Mouse (Mus musculus) kidney, adult 8-10 months (tissue): ENCODE measurements at regions not wholly inside any gene's neighbourhood (a gene's known extent, or its start where the extent isn't known, plus 50 kb on each side); places are given as distances from the start of the nearest gene placed in this dataset.

Experiments used
- DNase-seq, 2 experiments: peaks; one replicate each; pipeline ENCODE4 v3.0.0; 2022

GRCm38 (mm10) chr6:14044654-14045053 is 173.3 kb upstream of the 2610001J05Rik start:
- DNase-seq = no peak

GRCm38 (mm10) chr6:14025898-14026297 is 154.6 kb upstream of the 2610001J05Rik start:
- no peak for DNase-seq

GRCm38 (mm10) chr6:14018928-14019327 is 147.6 kb upstream of the 2610001J05Rik start:
- no peak for DNase-seq

- DNase-seq = no peak
These were observed 111.5 kb upstream of the 2610001J05Rik start for GRCm38 (mm10) chr6:13982606-13983389.

- no peak for DNase-seq
These were observed 103.6 kb upstream of the 2610001J05Rik start for GRCm38 (mm10) chr6:13974710-13975506.

- DNase-seq = no peak
These were observed 93.2 kb upstream of the 2610001J05Rik start for GRCm38 (mm10) chr6:13964471-13964870.

- no peak for DNase-seq
These were observed 92.7 kb upstream of the 2610001J05Rik start for GRCm38 (mm10) chr6:13964013-13964412.

- DNase-seq = no peak
These were observed 78.3 kb upstream of the 2610001J05Rik start for GRCm38 (mm10) chr6:13949640-13950039.

- no peak for DNase-seq
These were observed 49.8 kb upstream of the 2610001J05Rik start for GRCm38 (mm10) chr6:13920809-13921760.
